Mouse (Mus musculus) small intestine, adult 2 months (tissue): ENCODE data around the gene Gm21983.

Experiments used
- CTCF ChIP-seq: fragments of 200-500 bp; IDR thresholded peaks from 2 replicates; pipeline ENCODE4 v1.5.1; 2012; ENCODE audit warnings: low read depth, mild to moderate bottlenecking, control low read depth, inconsistent platforms, low read length, moderate library complexity, mixed read lengths; ENCODE audit not compliant: insufficient replicate concordance, insufficient read length; ENCODE audit errors: extremely low read depth
- POLR2A ChIP-seq: fragments of 200-500 bp; IDR thresholded peaks from 2 replicates; pipeline ENCODE4 v1.6.1; 2012; ENCODE audit warnings: low read depth, mild to moderate bottlenecking, control low read depth, inconsistent platforms, low read length, moderate library complexity

GRCm38 (mm10) chr7:27130521-27131370, 50.1 kb downstream of the Gm21983 start:
- TF ChIP-seq CTCF (no peak), POLR2A (no peak)
